ENCODE assay signal across 16 mouse cellular contexts in genomic region chr17:6747478-6747877, GRCm38 (mm10). TPM values are rescaled to one million over a fixed set of nuclear protein-coding genes. Genes with fewer than 3 reads are reported as not detected.
DNase-seq lines count a peak whose midpoint lies in the region; ATAC-seq lines count a peak whose summit lies in the region.
"Had no signal": no experiment of that assay in that cellular context is flagged by ENCODE, and none has a peak within 500 bp of the region (broad histone marks: within the 10 kb centered on the region; RNA-seq: fewer than 3 reads in every experiment).

No protein-coding gene starts in this region.

- H3K4me3 ChIP-seq in forebrain, embryonic 14.5 days (ENCODE audit: low read depth, low read length): no peak overlapping the region
- H3K4me3 ChIP-seq in forebrain, embryonic 12.5 days (replicated peaks): no peak overlapping the region
- no peak overlapping the region for H3K4me3 ChIP-seq in hindbrain, embryonic 13.5 days
- no peak overlapping the region for H3K4me3 ChIP-seq in hindbrain, embryonic 16.5 days (ENCODE audit: low read length)
- no peak overlapping the region for H3K4me3 ChIP-seq in midbrain, embryonic 10.5 days
- H3K4me3 ChIP-seq in midbrain, embryonic 13.5 days (replicated peaks): no peak overlapping the region
- H3K4me3 ChIP-seq: intestine, embryonic 15.5 days; stomach, embryonic 15.5 days had no signal

- no peak overlapping the region for H3K9ac ChIP-seq in forebrain, embryonic 14.5 days (ENCODE audit: low read length)
- no peak overlapping the region for H3K9ac ChIP-seq in forebrain, embryonic 12.5 days
- H3K9ac ChIP-seq in hindbrain, embryonic 13.5 days: no peak overlapping the region
- H3K9ac ChIP-seq in hindbrain, embryonic 16.5 days (ENCODE audit: low read depth, low read length): no peak overlapping the region
- no peak overlapping the region for H3K9ac ChIP-seq in midbrain, embryonic 13.5 days (replicated peaks)
- H3K9ac ChIP-seq: intestine, embryonic 15.5 days; stomach, embryonic 15.5 days had no signal

- 60% methylated on average over 7 of the region's 7 CpGs for WGBS in forebrain, embryonic 14.5 days
- WGBS in forebrain, embryonic 12.5 days: 51% methylated on average over 7 of the region's 7 CpGs
- 29% methylated on average over 7 of the region's 7 CpGs for WGBS in hindbrain, embryonic 13.5 days
- 25% methylated on average over 7 of the region's 7 CpGs for WGBS in hindbrain, embryonic 16.5 days
- WGBS in midbrain, embryonic 10.5 days: 46% methylated on average over 7 of the region's 7 CpGs
- 27% methylated on average over 7 of the region's 7 CpGs for WGBS in midbrain, embryonic 13.5 days

- no peak overlapping the region for H3K4me2 ChIP-seq in forebrain, embryonic 14.5 days (ENCODE audit: low read length)
- H3K4me2 ChIP-seq in forebrain, embryonic 12.5 days: no peak overlapping the region
- H3K4me2 ChIP-seq in hindbrain, embryonic 13.5 days: no peak overlapping the region
- no peak overlapping the region for H3K4me2 ChIP-seq in hindbrain, embryonic 16.5 days (ENCODE audit: low read length)
- H3K4me2 ChIP-seq in midbrain, embryonic 13.5 days (replicated peaks): no peak overlapping the region
- H3K4me2 ChIP-seq: intestine, embryonic 15.5 days; stomach, embryonic 15.5 days had no signal

- H3K27me3 ChIP-seq in forebrain, embryonic 14.5 days (replicated peaks; ENCODE audit: control insufficient read depth, insufficient read depth, low read length): no peaks in the 10 kb centered on the region
- no peaks in the 10 kb centered on the region for H3K27me3 ChIP-seq in forebrain, embryonic 12.5 days
- H3K27me3 ChIP-seq in hindbrain, embryonic 13.5 days: no peaks in the 10 kb centered on the region
- H3K27me3 ChIP-seq in hindbrain, embryonic 16.5 days (replicated peaks; ENCODE audit: control insufficient read depth, insufficient read depth, low read length): no peaks in the 10 kb centered on the region
- H3K27me3 ChIP-seq in midbrain, embryonic 10.5 days (ENCODE audit: low read depth, poor library complexity, severe bottlenecking): peaks cover 10% of the 10 kb centered on the region; the same call in 1 of the 2 replicates
- H3K27me3 ChIP-seq in midbrain, embryonic 13.5 days: peaks cover 33% of the 10 kb centered on the region
- H3K27me3 ChIP-seq: CH12.LX; intestine, embryonic 15.5 days; stomach, embryonic 15.5 days had no signal

- no peak overlapping the region for H3K27ac ChIP-seq in forebrain, embryonic 14.5 days (ENCODE audit: low read depth, low read length)
- H3K27ac ChIP-seq in forebrain, embryonic 12.5 days: no peak overlapping the region
- peak overlapping the region; percentile 81; the same call in 1 of the 2 replicates for H3K27ac ChIP-seq in hindbrain, embryonic 13.5 days
- no peak overlapping the region for H3K27ac ChIP-seq in hindbrain, embryonic 16.5 days (ENCODE audit: low read depth, low read length)
- H3K27ac ChIP-seq in midbrain, embryonic 10.5 days (replicated peaks): peak overlapping the region; percentile 46; the same call in 1 of the 2 replicates
- no peak overlapping the region for H3K27ac ChIP-seq in midbrain, embryonic 13.5 days
- H3K27ac ChIP-seq: intestine, embryonic 15.5 days; stomach, embryonic 15.5 days had no signal

- peaks cover 36% of the 10 kb centered on the region for H3K36me3 ChIP-seq in forebrain, embryonic 14.5 days (ENCODE audit: control insufficient read depth, insufficient read depth, low read length)
- H3K36me3 ChIP-seq in forebrain, embryonic 12.5 days (replicated peaks): peaks cover 62% of the 10 kb centered on the region
- 0 out of 2 replicates have a peak, but pooled peaks cover 3% of the 10 kb centered on the region for H3K36me3 ChIP-seq in hindbrain, embryonic 13.5 days
- no peaks in the 10 kb centered on the region for H3K36me3 ChIP-seq in hindbrain, embryonic 16.5 days (ENCODE audit: control insufficient read depth, insufficient read depth, low read length)
- peaks cover 52% of the 10 kb centered on the region for H3K36me3 ChIP-seq in midbrain, embryonic 10.5 days
- 0 out of 2 replicates have a peak, but pooled peaks cover 3% of the 10 kb centered on the region for H3K36me3 ChIP-seq in midbrain, embryonic 13.5 days

- ATAC-seq in forebrain, embryonic 14.5 days: no peak; the same call in 1 of the 2 replicates
- no peak for ATAC-seq in forebrain, embryonic 12.5 days (ENCODE audit: low FRiP score)
- no peak for ATAC-seq in hindbrain, embryonic 13.5 days (ENCODE audit: low FRiP score)
- no peak for ATAC-seq in hindbrain, embryonic 16.5 days
- ATAC-seq in midbrain, embryonic 13.5 days: no peak
- ATAC-seq: intestine, embryonic 15.5 days had no signal

- peak; percentile 24 for DNase-seq in forebrain, embryonic 14.5 days (ENCODE audit: low spot score)
- no peak for DNase-seq in midbrain, embryonic 10.5 days (ENCODE audit: low spot score)
- peak; percentile 74 for DNase-seq in heart, postnatal 4 days
- DNase-seq in right cerebral cortex, postnatal 36 days (ENCODE audit: low spot score in 2 of 2): no peak
- DNase-seq: adrenal gland, adult 8-10 months; cerebellum, adult 11 months; cerebellum, postnatal 36 days; gastrocnemius, postnatal 10 days; layer of hippocampus, postnatal 36 days had no signal

- H3K9me3 ChIP-seq in forebrain, embryonic 14.5 days (replicated peaks; ENCODE audit: control insufficient read depth, low read length): no peaks in the 10 kb centered on the region
- H3K9me3 ChIP-seq in forebrain, embryonic 12.5 days: no peaks in the 10 kb centered on the region
- no peaks in the 10 kb centered on the region for H3K9me3 ChIP-seq in hindbrain, embryonic 13.5 days
- no peaks in the 10 kb centered on the region for H3K9me3 ChIP-seq in hindbrain, embryonic 16.5 days (ENCODE audit: control insufficient read depth, low read length)
- no peaks in the 10 kb centered on the region for H3K9me3 ChIP-seq in midbrain, embryonic 10.5 days (replicated peaks)
- no peaks in the 10 kb centered on the region for H3K9me3 ChIP-seq in midbrain, embryonic 13.5 days
- H3K9me3 ChIP-seq: intestine, embryonic 15.5 days; stomach, embryonic 15.5 days had no signal

- peaks cover 20% of the 10 kb centered on the region for H3K4me1 ChIP-seq in forebrain, embryonic 14.5 days (ENCODE audit: control insufficient read depth, insufficient read depth, low read length)
- peaks cover 53% of the 10 kb centered on the region for H3K4me1 ChIP-seq in forebrain, embryonic 12.5 days
- H3K4me1 ChIP-seq in hindbrain, embryonic 13.5 days (replicated peaks): peaks cover 66% of the 10 kb centered on the region
- peaks cover 17% of the 10 kb centered on the region for H3K4me1 ChIP-seq in hindbrain, embryonic 16.5 days (ENCODE audit: control insufficient read depth, insufficient read depth, low read depth, low read length)
- H3K4me1 ChIP-seq in midbrain, embryonic 10.5 days: peaks cover 62% of the 10 kb centered on the region
- H3K4me1 ChIP-seq in midbrain, embryonic 13.5 days (replicated peaks): peaks cover 53% of the 10 kb centered on the region

RNA-seq across cellular contexts. Expression of gene Ezr, which starts 35.1 kb away (rescaled TPM):
- polyA plus RNA-seq in forebrain, embryonic 14.5 days (2014; fragmentation: Nextera tagmentation; extraction: Ambion mirVana): 94.0 and 101 TPM in 2 replicates
- 115 and 122 TPM in 2 replicates for polyA plus RNA-seq in forebrain, embryonic 12.5 days (2016; fragmentation: Nextera tagmentation; extraction: Ambion mirVana)
- 53.9 and 94.4 TPM in 2 replicates for polyA plus RNA-seq in hindbrain, embryonic 13.5 days (2015; fragmentation: Nextera tagmentation; extraction: Ambion mirVana)
- polyA plus RNA-seq in hindbrain, embryonic 16.5 days (2015; fragmentation: Nextera tagmentation; extraction: Ambion mirVana): 69.9 and 73.3 TPM in 2 replicates
- 54.9 and 56.7 TPM in 2 replicates for polyA plus RNA-seq in midbrain, embryonic 10.5 days (2016; fragmentation: Nextera tagmentation; extraction: Ambion mirVana)
- 36.2 and 43.1 TPM in 2 replicates for polyA plus RNA-seq in midbrain, embryonic 13.5 days (2015; fragmentation: Nextera tagmentation; extraction: Ambion mirVana)
- total RNA-seq in heart, postnatal 4 days (2021): 100 to 1,000 TPM; 103 to 104 TPM

Comparison
In these comparisons a context has a peak if more than half of its experiments do, and no peak if none do; other contexts are left out.
1. H3K27ac ChIP-seq: peak in hindbrain, embryonic 13.5 days (single experiment) and midbrain, embryonic 10.5 days (single experiment); none in forebrain, embryonic 14.5 days (single experiment), forebrain, embryonic 12.5 days (single experiment), hindbrain, embryonic 16.5 days (single experiment) and midbrain, embryonic 13.5 days (single experiment).
2. DNase-seq: peak in forebrain, embryonic 14.5 days (single experiment) and heart, postnatal 4 days (single experiment); none in midbrain, embryonic 10.5 days (single experiment) and right cerebral cortex, postnatal 36 days (0 of 2).